ENCODE assay signal across 13 mouse cellular contexts in the genomic region with DNA sequence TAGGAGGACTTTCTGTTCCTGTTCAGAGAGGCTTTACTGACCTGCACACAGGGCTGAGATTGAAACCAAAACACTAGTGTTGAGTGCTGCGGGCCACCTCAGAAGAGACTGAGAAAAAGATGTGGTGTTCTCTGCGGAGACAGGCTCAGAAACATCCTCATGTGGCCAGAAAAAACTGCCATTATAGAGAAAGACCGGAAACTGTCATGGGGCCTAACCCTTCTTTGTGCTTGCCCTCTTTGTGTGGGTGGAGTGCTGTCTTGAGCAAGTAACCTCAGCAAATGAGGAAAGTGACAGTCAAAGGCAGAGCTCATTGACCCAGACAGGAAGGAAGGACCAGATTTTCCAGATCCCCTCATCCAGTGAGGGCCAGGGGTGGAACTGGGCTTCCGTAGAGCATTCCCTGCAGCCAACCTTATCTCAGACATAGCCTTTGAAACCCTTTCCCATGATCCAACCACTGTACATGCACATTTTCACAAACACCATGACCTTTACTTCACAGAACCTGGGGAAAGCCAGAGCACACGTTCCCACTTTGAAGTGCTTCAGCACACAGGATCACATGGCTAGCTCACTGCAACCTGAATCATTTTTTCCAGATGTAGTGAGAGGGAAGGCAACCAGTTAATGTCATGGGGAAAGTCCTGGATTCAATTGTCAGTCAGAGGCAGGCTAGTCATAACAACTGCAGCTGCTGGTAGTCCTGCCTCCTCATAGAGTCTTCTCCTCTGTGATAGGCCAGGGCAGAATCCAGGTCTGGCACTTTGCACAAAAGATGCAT. TPM values are rescaled to one million over a fixed set of nuclear protein-coding genes. Genes with fewer than 3 reads are reported as not detected.
A peak's percentile ranks its signal among the peaks of the same experiment; 100 is the strongest.
DNase-seq lines count a peak whose midpoint lies in the region; ATAC-seq lines count a peak whose summit lies in the region.
"Had no signal": no experiment of that assay in that cellular context is flagged by ENCODE, and none has a peak within 500 bp of the region (broad histone marks: within the 10 kb centered on the region; RNA-seq: fewer than 3 reads in every experiment).

No protein-coding gene starts in this region.

- ATAC-seq in activated CD4-positive, CD25-positive, alpha-beta regulatory T cell, adult 4 months = peak; percentile 67
- peak; percentile 49 for ATAC-seq in liver, embryonic 15.5 days (ENCODE audit: insufficient read depth)
- ATAC-seq: forebrain, postnatal 0 days; midbrain, embryonic 13.5 days had no signal

- H3K4me2 ChIP-seq in liver, embryonic 15.5 days = no peak overlapping the region
- H3K4me2 ChIP-seq: midbrain, embryonic 13.5 days had no signal

- no peak overlapping the region for H3K4me3 ChIP-seq in liver, embryonic 15.5 days (replicated peaks)
- H3K4me3 ChIP-seq: hindbrain, embryonic 10.5 days; midbrain, embryonic 13.5 days had no signal

- H3K27me3 ChIP-seq in liver, embryonic 15.5 days = no peaks in the 10 kb centered on the region
- H3K27me3 ChIP-seq: midbrain, embryonic 13.5 days had no signal

- WGBS in liver, embryonic 15.5 days (ENCODE audit: insufficient replicate concordance) = 46% methylated on average over 5 of the region's 5 CpGs

- peak overlapping the region; percentile 41 for H3K27ac ChIP-seq in liver, embryonic 15.5 days (replicated peaks)
- H3K27ac ChIP-seq: hindbrain, embryonic 10.5 days; midbrain, embryonic 13.5 days had no signal

- no peak overlapping the region for H3K9ac ChIP-seq in liver, embryonic 15.5 days
- H3K9ac ChIP-seq: forebrain, postnatal 0 days; midbrain, embryonic 13.5 days had no signal

- H3K9me3 ChIP-seq in liver, embryonic 15.5 days (replicated peaks) = no peaks in the 10 kb centered on the region
- H3K9me3 ChIP-seq: hindbrain, embryonic 10.5 days; midbrain, embryonic 13.5 days had no signal

- H3K4me1 ChIP-seq in liver, embryonic 15.5 days (replicated peaks) = peaks cover 37% of the 10 kb centered on the region
- H3K4me1 ChIP-seq: midbrain, embryonic 13.5 days had no signal

- H3K36me3 ChIP-seq in liver, embryonic 15.5 days (replicated peaks) = no peaks in the 10 kb centered on the region
- H3K36me3 ChIP-seq: hindbrain, embryonic 10.5 days; midbrain, embryonic 13.5 days had no signal

- DNase-seq in spleen, adult 12 weeks (ENCODE audit: low spot score) = peak; percentile 13
- no peak for DNase-seq in spleen, postnatal 14 days (ENCODE audit: low spot score in 2 of 2)
- peak; percentile 67 to 71 for DNase-seq in spleen, postnatal 36 days (ENCODE audit: low spot score in 2 of 2)
- no peak for DNase-seq in adrenal gland, postnatal 14 days
- DNase-seq in layer of hippocampus, postnatal 25 days (ENCODE audit: extremely low spot score in 1 of 2, low spot score in 1 of 2) = no peak
- DNase-seq: forebrain, postnatal 0 days; kidney, postnatal 25 days; left cerebral cortex, postnatal 4 days; retina, postnatal 1 day had no signal

RNA-seq across cellular contexts. Expression of gene B3gnt2, which starts 46.6 kb away (rescaled TPM):
- polyA plus RNA-seq in activated CD4-positive, CD25-positive, alpha-beta regulatory T cell, adult 4 months (2017; shearing (Covaris generic)) = 1 to 10 TPM; 4.7 to 9.8 TPM
- polyA plus RNA-seq in liver, embryonic 15.5 days (2015; fragmentation: Nextera tagmentation; extraction: Ambion mirVana) = 5.3 TPM in 2 replicates
- total RNA-seq in adrenal gland, postnatal 14 days (2021) = 43.9 and 46.6 TPM in 2 replicates
- 10 to 100 TPM; 13.6 to 15.9 TPM for total RNA-seq in layer of hippocampus, postnatal 25 days (2021)

Comparison
In these comparisons a context has a peak if more than half of its experiments do, and no peak if none do; other contexts are left out.
1. DNase-seq: peak in spleen, adult 12 weeks (single experiment) and spleen, postnatal 36 days (2 of 2); none in spleen, postnatal 14 days (0 of 2), adrenal gland, postnatal 14 days (single experiment) and layer of hippocampus, postnatal 25 days (0 of 2).